Mouse (Mus musculus) c-Kit-negative CD71-positive TER-119-positive erythroid progenitor cells, embryonic 14.5 days (primary cell): ENCODE measurements at regions not wholly inside any gene's neighbourhood (a gene's known extent, or its start where the extent isn't known, plus 50 kb on each side); places are given as distances from the start of the nearest gene placed in this dataset.

ENCODE experiments used
- DNase-seq: peaks from one replicate; pipeline ENCODE4 v3.0.0-alpha.2; 2013; ENCODE audit warnings: low read depth, low spot score

- no peak for DNase-seq
Observed at GRCm38 (mm10) chr5:33512253-33512884, 78.6 kb upstream of the Nkx1-1 start.

GRCm38 (mm10) chr5:33511529-33512252, 77.9 kb upstream of the Nkx1-1 start:
- no peak for DNase-seq

- no peak for DNase-seq
Observed at GRCm38 (mm10) chr5:33505786-33506185, 72.0 kb upstream of the Nkx1-1 start.

GRCm38 (mm10) chr5:33501735-33502495, 68.1 kb upstream of the Nkx1-1 start:
- no peak for DNase-seq

- DNase-seq: no peak
Observed at GRCm38 (mm10) chr5:33501211-33501610, 67.4 kb upstream of the Nkx1-1 start.

- DNase-seq: peak; percentile 55
Observed at GRCm38 (mm10) chr5:33495900-33496529, 62.2 kb upstream of the Nkx1-1 start.

GRCm38 (mm10) chr5:33495276-33495675, 61.5 kb upstream of the Nkx1-1 start:
- DNase-seq: no peak

- DNase-seq: no peak
Observed at GRCm38 (mm10) chr5:33492604-33493315, 59.0 kb upstream of the Nkx1-1 start.

- no peak for DNase-seq
Observed at GRCm38 (mm10) chr5:33489286-33489685, 55.5 kb upstream of the Nkx1-1 start.

- DNase-seq: no peak
Observed at GRCm38 (mm10) chr5:33488152-33488561, 54.4 kb upstream of the Nkx1-1 start.

GRCm38 (mm10) chr5:33485765-33486164, 52.0 kb upstream of the Nkx1-1 start:
- DNase-seq: no peak
